Mouse (Mus musculus) left cerebral cortex, postnatal 36 days (tissue): ENCODE results near the gene Adora2b. TPM values are rescaled to one million over a fixed set of nuclear protein-coding genes. Genes with fewer than 3 reads are reported as not detected.

ENCODE experiments used
- total RNA-seq, 2 experiments: library from RNA; stranded (reverse); gene quantifications; 2 replicates each; pipeline ENCODE4 v1.2.3; 2021

The Adora2b gene
- total RNA-seq, 2 experiments from 2014 or later = 6.6 to 7.0 TPM

Other genes with a start within 250 kb of the Adora2b start
- 10 to 100 TPM; 16.0 to 16.9 TPM for gene Zswim7, start 32.4 kb downstream of the Adora2b start, total RNA-seq
- 10 to 100 TPM; 76.7 to 91.5 TPM for gene Ttc19, start 32.5 kb downstream of the Adora2b start, total RNA-seq
- gene Pigl, start 209.5 kb downstream of the Adora2b start, total RNA-seq = 1 to 10 TPM; 5.5 to 6.4 TPM
- 100 to 1,000 TPM; 237 to 292 TPM for gene Ncor1, start 209.6 kb downstream of the Adora2b start, total RNA-seq